In genomic region chr6:128000777-128001176, GRCm38 (mm10) we compare ENCODE assay signal across 20 mouse cellular contexts.
A peak's percentile ranks its signal among the peaks of the same experiment; 100 is the strongest.
DNase-seq lines count a peak whose midpoint lies in the region; ATAC-seq and TF ChIP-seq lines count a peak whose summit lies in the region.
"Had no signal": no experiment of that assay in that cellular context is flagged by ENCODE, and none has a peak within 500 bp of the region (broad histone marks: within the 10 kb centered on the region; RNA-seq: fewer than 3 reads in every experiment).

No protein-coding gene starts in this region.

- WGBS in forebrain, postnatal 0 days, result 43% methylated on average over 3 of the region's 3 CpGs
- 88% methylated on average over 3 of the region's 3 CpGs for WGBS in forebrain, embryonic 10.5 days

- H3K36me3 ChIP-seq in forebrain, postnatal 0 days (ENCODE audit: insufficient read depth), result no peaks in the 10 kb centered on the region
- no peaks in the 10 kb centered on the region for H3K36me3 ChIP-seq in forebrain, embryonic 10.5 days (replicated peaks)
- H3K36me3 ChIP-seq: G1E; intestine, embryonic 15.5 days; liver, embryonic 13.5 days had no signal

- H3K4me2 ChIP-seq in forebrain, postnatal 0 days (ENCODE audit: low read depth), result no peak overlapping the region
- H3K4me2 ChIP-seq: intestine, embryonic 15.5 days; liver, embryonic 13.5 days; lung, embryonic 14.5 days had no signal

- H3K27ac ChIP-seq in forebrain, postnatal 0 days (ENCODE audit: low read depth, low read length), result no peak overlapping the region
- no peak overlapping the region for H3K27ac ChIP-seq in forebrain, embryonic 10.5 days
- H3K27ac ChIP-seq: heart, embryonic 10.5 days; liver, embryonic 13.5 days had no signal

- H3K9me3 ChIP-seq in forebrain, postnatal 0 days (ENCODE audit: low read length), result no peaks in the 10 kb centered on the region
- H3K9me3 ChIP-seq in forebrain, embryonic 10.5 days, result no peaks in the 10 kb centered on the region
- H3K9me3 ChIP-seq: heart, embryonic 10.5 days; intestine, embryonic 15.5 days; liver, embryonic 13.5 days had no signal

- peak; percentile 58 for ATAC-seq in forebrain, postnatal 0 days
- ATAC-seq: intestine, embryonic 15.5 days; Patski had no signal

- no peak for TF ChIP-seq CTCF in forebrain, postnatal 0 days (IDR thresholded peaks at IDR 0.05; ENCODE audit: low read depth)

- H3K27me3 ChIP-seq in forebrain, postnatal 0 days (ENCODE audit: insufficient read depth, low read length), result no peaks in the 10 kb centered on the region
- no peaks in the 10 kb centered on the region for H3K27me3 ChIP-seq in forebrain, embryonic 10.5 days (ENCODE audit: poor library complexity, severe bottlenecking)
- H3K27me3 ChIP-seq: intestine, embryonic 15.5 days; liver, embryonic 13.5 days; Patski had no signal

- no peaks in the 10 kb centered on the region for H3K4me1 ChIP-seq in forebrain, postnatal 0 days (ENCODE audit: insufficient read depth)
- H3K4me1 ChIP-seq in forebrain, embryonic 10.5 days, result peaks cover 26% of the 10 kb centered on the region
- H3K4me1 ChIP-seq: liver, embryonic 13.5 days had no signal

- DNase-seq in forebrain, postnatal 0 days, result peak; percentile 72
- DNase-seq in forebrain, embryonic 10.5 days (ENCODE audit: extremely low spot score, low spot score), result no peak
- peak; percentile 51 to 76 for DNase-seq in layer of hippocampus, postnatal 14 days (ENCODE audit: low spot score in 2 of 2)
- no peak for DNase-seq in layer of hippocampus, adult 18-20 months (ENCODE audit: low spot score in 2 of 2)
- DNase-seq in right cerebral cortex, postnatal 4 days, result peak; percentile 63
- DNase-seq in right cerebral cortex, postnatal 36 days (ENCODE audit: low spot score in 2 of 2), result no peak
- no peak for DNase-seq in adrenal gland, postnatal 14 days
- DNase-seq: B cell, adult 2 months; cerebellum, adult 11-12 months; heart, postnatal 4 days; kidney, adult 8-10 months; kidney, postnatal 10 days; liver, embryonic 13.5 days; lung, embryonic 14.5 days; right cerebral cortex, postnatal 14 days; thymus, postnatal 14 days had no signal

- H3K4me3 ChIP-seq in forebrain, postnatal 0 days (ENCODE audit: low read depth, low read length), result no peak overlapping the region
- no peak overlapping the region for H3K4me3 ChIP-seq in forebrain, embryonic 10.5 days
- H3K4me3 ChIP-seq: heart, embryonic 10.5 days; intestine, embryonic 15.5 days; liver, embryonic 13.5 days had no signal

- no peak overlapping the region for H3K9ac ChIP-seq in forebrain, postnatal 0 days
- H3K9ac ChIP-seq: intestine, embryonic 15.5 days; liver, embryonic 13.5 days; lung, embryonic 14.5 days had no signal

Comparison
In these comparisons a context has a peak if more than half of its experiments do, and no peak if none do; other contexts are left out.
1. DNase-seq: peak in forebrain, postnatal 0 days (single experiment), layer of hippocampus, postnatal 14 days (2 of 2) and right cerebral cortex, postnatal 4 days (single experiment); none in forebrain, embryonic 10.5 days (single experiment), layer of hippocampus, adult 18-20 months (0 of 2), right cerebral cortex, postnatal 36 days (0 of 2) and adrenal gland, postnatal 14 days (single experiment).